ENCODE assay signal across 21 mouse cellular contexts in genomic region chr15:74187371-74188070, GRCm38 (mm10).
A peak's percentile ranks its signal among the peaks of the same experiment; 100 is the strongest.
DNase-seq lines count a peak whose midpoint lies in the region; ATAC-seq and TF ChIP-seq lines count a peak whose summit lies in the region.
"Had no signal": no experiment of that assay in that cellular context is flagged by ENCODE, and none has a peak within 500 bp of the region (broad histone marks: within the 10 kb centered on the region; RNA-seq: fewer than 3 reads in every experiment).

No protein-coding gene starts in this region.

- intact Hi-C loops in heart, postnatal 10 days (cut with DNase I): no loop called here

- H3K36me3 ChIP-seq in forebrain, embryonic 14.5 days (ENCODE audit: control insufficient read depth, insufficient read depth, low read length): no peaks in the 10 kb centered on the region
- H3K36me3 ChIP-seq in forebrain, postnatal 0 days (ENCODE audit: insufficient read depth): no peaks in the 10 kb centered on the region
- H3K36me3 ChIP-seq in midbrain, embryonic 13.5 days: no peaks in the 10 kb centered on the region
- no peaks in the 10 kb centered on the region for H3K36me3 ChIP-seq in midbrain, postnatal 0 days (ENCODE audit: insufficient read depth, low read length)
- no peaks in the 10 kb centered on the region for H3K36me3 ChIP-seq in ES-E14 (ENCODE audit: control insufficient read depth, insufficient read depth, low read length, poor library complexity, severe bottlenecking)
- H3K36me3 ChIP-seq: embryonic facial prominence, embryonic 10.5 days; heart, embryonic 15.5 days; hindbrain, embryonic 10.5 days; hindbrain, embryonic 15.5 days had no signal

- no peak overlapping the region for H3K4me3 ChIP-seq in forebrain, embryonic 14.5 days (ENCODE audit: low read depth, low read length)
- H3K4me3 ChIP-seq in forebrain, postnatal 0 days (ENCODE audit: low read depth, low read length): no peak overlapping the region
- H3K4me3 ChIP-seq in midbrain, embryonic 13.5 days (replicated peaks): no peak overlapping the region
- no peak overlapping the region for H3K4me3 ChIP-seq in midbrain, postnatal 0 days (ENCODE audit: low read depth, low read length)
- H3K4me3 ChIP-seq in ES-E14 (ENCODE audit: insufficient read depth in 1 of 2, low read depth in 1 of 2, low read length in 2 of 2, poor library complexity in 1 of 2, severe bottlenecking in 1 of 2): no peak overlapping the region
- H3K4me3 ChIP-seq: embryonic facial prominence, embryonic 10.5 days; forebrain, embryonic 13.5 days; heart, adult 2 months; heart, embryonic 15.5 days; hindbrain, embryonic 10.5 days; hindbrain, embryonic 15.5 days had no signal

- no peaks in the 10 kb centered on the region for H3K27me3 ChIP-seq in forebrain, embryonic 14.5 days (replicated peaks; ENCODE audit: control insufficient read depth, insufficient read depth, low read length)
- H3K27me3 ChIP-seq in forebrain, postnatal 0 days (ENCODE audit: insufficient read depth, low read length): no peaks in the 10 kb centered on the region; the same call in 1 of the 2 replicates
- H3K27me3 ChIP-seq in midbrain, embryonic 13.5 days: no peaks in the 10 kb centered on the region
- no peaks in the 10 kb centered on the region for H3K27me3 ChIP-seq in midbrain, postnatal 0 days (ENCODE audit: insufficient read depth, low read length)
- H3K27me3 ChIP-seq: CH12.LX; forebrain, embryonic 13.5 days; heart, embryonic 15.5 days; hindbrain, embryonic 15.5 days had no signal

- no peak overlapping the region for H3K9ac ChIP-seq in forebrain, embryonic 14.5 days (ENCODE audit: low read length)
- H3K9ac ChIP-seq in forebrain, postnatal 0 days: no peak overlapping the region
- no peak overlapping the region for H3K9ac ChIP-seq in midbrain, embryonic 13.5 days (replicated peaks)
- no peak overlapping the region for H3K9ac ChIP-seq in midbrain, postnatal 0 days (replicated peaks; ENCODE audit: low read length, poor library complexity, severe bottlenecking)
- H3K9ac ChIP-seq in ES-E14 (ENCODE audit: insufficient read depth, low read depth, low read length, poor library complexity, severe bottlenecking): no peak overlapping the region
- H3K9ac ChIP-seq: forebrain, embryonic 13.5 days; heart, embryonic 15.5 days; hindbrain, embryonic 15.5 days had no signal

- 0 out of 2 replicates have a peak overlapping the region, but pooled peaks have one; percentile 21 for H3K27ac ChIP-seq in forebrain, embryonic 14.5 days (ENCODE audit: low read depth, low read length)
- no peak overlapping the region for H3K27ac ChIP-seq in forebrain, postnatal 0 days (ENCODE audit: low read depth, low read length)
- H3K27ac ChIP-seq in midbrain, embryonic 13.5 days: peak overlapping the region; percentile 42; the same call in 1 of the 2 replicates
- no peak overlapping the region for H3K27ac ChIP-seq in midbrain, postnatal 0 days (ENCODE audit: low read depth, low read length)
- no peak overlapping the region for H3K27ac ChIP-seq in ES-E14 (ENCODE audit: insufficient read depth, low read depth, low read length, poor library complexity, severe bottlenecking)
- H3K27ac ChIP-seq: embryonic facial prominence, embryonic 10.5 days; forebrain, embryonic 13.5 days; heart, adult 2 months; heart, embryonic 15.5 days; hindbrain, embryonic 10.5 days had no signal

- no peak for DNase-seq in forebrain, embryonic 14.5 days (ENCODE audit: low spot score)
- no peak for DNase-seq in forebrain, postnatal 0 days
- DNase-seq in midbrain, postnatal 0 days (ENCODE audit: low spot score): no peak
- DNase-seq in ES-E14 (ENCODE audit: low read depth, low spot score): peak; percentile 93
- DNase-seq in induced T-regulatory cell, adult 2 months (ENCODE audit: low read depth): peak; percentile 4
- no peak for DNase-seq in neural tube, embryonic 10.5 days (ENCODE audit: extremely low spot score, low spot score)
- DNase-seq in heart, postnatal 10 days: no peak
- DNase-seq: adrenal gland, postnatal 14 days; cerebellum, adult 18-20 months; cerebellum, adult 9-11 months; gastrocnemius, postnatal 14 days; heart, adult 2 months; kidney, adult 18-20 months had no signal

- in situ Hi-C loops in ES-E14 (cut with MboI; ENCODE audit: low sequenced_read_pairs in 2 of 2, unreplicated experiment in 2 of 2): no loop called here

- H3K4me1 ChIP-seq in forebrain, embryonic 14.5 days (ENCODE audit: control insufficient read depth, insufficient read depth, low read length): peaks cover 5% of the 10 kb centered on the region; the same call in 1 of the 2 replicates
- peaks cover 8% of the 10 kb centered on the region; the same call in 1 of the 2 replicates for H3K4me1 ChIP-seq in forebrain, postnatal 0 days (ENCODE audit: insufficient read depth)
- H3K4me1 ChIP-seq in midbrain, embryonic 13.5 days (replicated peaks): peaks cover 8% of the 10 kb centered on the region
- peaks cover 2% of the 10 kb centered on the region; the same call in 1 of the 2 replicates for H3K4me1 ChIP-seq in midbrain, postnatal 0 days (ENCODE audit: insufficient read depth, low read length)
- 0 out of 4 replicates have a peak, but pooled peaks cover 0 to 2% of the 10 kb centered on the region in 2 experiments for H3K4me1 ChIP-seq in ES-E14 (ENCODE audit: control insufficient read depth in 2 of 2, insufficient read depth in 2 of 2, low read length in 2 of 2, poor library complexity in 1 of 2)
- H3K4me1 ChIP-seq: embryonic facial prominence, embryonic 10.5 days; heart, embryonic 15.5 days; hindbrain, embryonic 10.5 days had no signal

- no peaks in the 10 kb centered on the region for H3K9me3 ChIP-seq in forebrain, embryonic 14.5 days (replicated peaks; ENCODE audit: control insufficient read depth, low read length)
- H3K9me3 ChIP-seq in forebrain, postnatal 0 days (ENCODE audit: low read length): no peaks in the 10 kb centered on the region
- H3K9me3 ChIP-seq in midbrain, embryonic 13.5 days: no peaks in the 10 kb centered on the region
- no peaks in the 10 kb centered on the region for H3K9me3 ChIP-seq in midbrain, postnatal 0 days (ENCODE audit: low read length)
- no peaks in the 10 kb centered on the region for H3K9me3 ChIP-seq in ES-E14 (ENCODE audit: control insufficient read depth, insufficient read depth, low read depth, low read length)
- H3K9me3 ChIP-seq: embryonic facial prominence, embryonic 10.5 days; forebrain, embryonic 13.5 days; heart, embryonic 15.5 days; hindbrain, embryonic 10.5 days; hindbrain, embryonic 15.5 days had no signal

- no peak overlapping the region for H3K4me2 ChIP-seq in forebrain, embryonic 14.5 days (ENCODE audit: low read length)
- no peak overlapping the region for H3K4me2 ChIP-seq in forebrain, postnatal 0 days (ENCODE audit: low read depth)
- no peak overlapping the region for H3K4me2 ChIP-seq in midbrain, embryonic 13.5 days (replicated peaks)
- H3K4me2 ChIP-seq in midbrain, postnatal 0 days (ENCODE audit: low read depth, low read length, poor library complexity, severe bottlenecking): no peak overlapping the region
- H3K4me2 ChIP-seq: forebrain, embryonic 13.5 days; heart, embryonic 11.5 days; heart, embryonic 15.5 days; hindbrain, embryonic 15.5 days had no signal

- TF ChIP-seq CTCF in forebrain, postnatal 0 days (IDR thresholded peaks at IDR 0.05; ENCODE audit: low read depth): no peak
- no peak for TF ChIP-seq CTCF in midbrain, postnatal 0 days (IDR thresholded peaks at IDR 0.05)

- ATAC-seq in forebrain, embryonic 14.5 days: no peak
- no peak for ATAC-seq in forebrain, postnatal 0 days
- ATAC-seq in midbrain, embryonic 13.5 days: no peak
- no peak for ATAC-seq in midbrain, postnatal 0 days (ENCODE audit: low FRiP score)

TF ChIP-seq in ES-E14, 5 proteins besides CTCF, POLR2A, EP300 and RAD21:
- no peak for TF ChIP-seq MAFK (IDR thresholded peaks at IDR 0.05; ENCODE audit: insufficient read depth, low read depth, low read length)
- TF ChIP-seq ZC3H11A (IDR thresholded peaks at IDR 0.05; ENCODE audit: borderline replicate concordance, low read depth, low read length): no peak
- TF ChIP-seq HCFC1 (IDR thresholded peaks at IDR 0.05; ENCODE audit: borderline replicate concordance, insufficient read depth, low read length): no peak
- TF ChIP-seq ZNF384 (IDR thresholded peaks at IDR 0.05; ENCODE audit: low read depth, low read length): no peak
- TF ChIP-seq CHD2 (IDR thresholded peaks at IDR 0.05; ENCODE audit: low read depth, low read length): no peak

Comparison
In these comparisons a context has a peak if more than half of its experiments do, and no peak if none do; other contexts are left out.
1. H3K27ac ChIP-seq: peak in forebrain, embryonic 14.5 days (single experiment) and midbrain, embryonic 13.5 days (single experiment); none in forebrain, postnatal 0 days (single experiment), midbrain, postnatal 0 days (single experiment) and ES-E14 (single experiment).
2. DNase-seq: peak in ES-E14 (single experiment) and induced T-regulatory cell, adult 2 months (single experiment); none in forebrain, embryonic 14.5 days (single experiment), forebrain, postnatal 0 days (single experiment), midbrain, postnatal 0 days (single experiment), neural tube, embryonic 10.5 days (single experiment) and heart, postnatal 10 days (0 of 2).